Mouse (Mus musculus): Measurements from ENCODE around the gene Acp7. TPM values are rescaled to one million over a fixed set of nuclear protein-coding genes. Genes with fewer than 3 reads are reported as not detected.

Acp7 gene
- total RNA-seq, 2 experiments from 2014 or later = not detected

DNA sequence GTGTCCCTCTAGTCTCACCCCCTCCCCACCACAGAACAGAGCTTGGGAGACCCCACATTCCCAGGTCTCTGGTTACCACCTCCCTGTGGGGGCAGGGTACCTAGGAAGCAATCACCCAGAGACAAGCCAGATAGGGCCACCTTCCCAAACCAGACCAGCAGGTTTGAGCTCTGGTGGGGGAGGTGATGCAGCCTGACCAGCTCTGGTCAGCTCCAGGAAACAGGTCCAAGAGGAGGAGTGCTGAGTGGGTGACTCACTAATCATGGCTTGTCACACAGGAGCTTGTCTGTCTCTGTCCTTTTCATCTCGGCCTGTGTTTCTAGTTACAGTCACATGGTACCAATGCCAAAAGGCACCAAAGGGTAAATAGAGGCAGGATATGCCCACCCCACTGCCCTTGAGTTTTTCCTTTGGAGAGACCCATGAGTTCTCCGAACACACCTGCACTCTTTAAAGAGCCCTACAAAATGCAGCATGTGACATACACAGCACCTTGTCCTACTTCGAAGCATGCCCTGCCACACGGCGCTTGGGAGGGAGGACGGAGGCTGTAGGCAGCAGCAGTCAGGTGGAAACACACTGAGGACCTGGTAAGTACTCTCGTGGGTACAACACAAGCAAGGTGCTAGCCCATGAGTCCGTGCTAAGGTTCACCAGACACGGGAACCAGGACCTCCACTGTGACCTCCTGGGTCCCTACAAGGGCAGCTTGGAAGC lies 53.1 kb downstream of the Acp7 start:
- ATAC-seq (replicated peaks; ENCODE audit: poor library complexity) = no peak

GRCm38 (mm10) chr7:28576271-28576914 lies 54.7 kb downstream of the Acp7 start:
- peak; percentile 76 for ATAC-seq (replicated peaks; ENCODE audit: poor library complexity)

DNA sequence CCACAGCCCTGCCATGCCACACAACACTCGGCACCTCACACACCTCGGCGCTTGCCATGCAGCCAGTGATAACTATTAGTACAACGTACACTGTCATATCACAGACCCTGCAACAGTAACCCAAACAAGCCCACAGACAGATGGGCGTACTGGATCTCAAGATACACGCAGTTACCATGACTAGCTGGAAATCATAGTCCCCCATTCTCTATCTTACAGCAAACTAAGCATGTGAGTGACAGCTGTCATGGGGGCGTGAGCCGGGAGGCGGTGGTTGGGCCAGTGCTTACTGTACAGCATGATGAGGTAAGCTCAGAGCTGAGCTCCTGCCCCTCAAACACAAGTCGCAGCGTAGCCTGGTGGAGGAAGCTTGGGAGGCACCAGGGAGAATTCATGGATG lies 55.5 kb downstream of the Acp7 start:
- ATAC-seq (replicated peaks; ENCODE audit: poor library complexity) = peak; percentile 58

DNA sequence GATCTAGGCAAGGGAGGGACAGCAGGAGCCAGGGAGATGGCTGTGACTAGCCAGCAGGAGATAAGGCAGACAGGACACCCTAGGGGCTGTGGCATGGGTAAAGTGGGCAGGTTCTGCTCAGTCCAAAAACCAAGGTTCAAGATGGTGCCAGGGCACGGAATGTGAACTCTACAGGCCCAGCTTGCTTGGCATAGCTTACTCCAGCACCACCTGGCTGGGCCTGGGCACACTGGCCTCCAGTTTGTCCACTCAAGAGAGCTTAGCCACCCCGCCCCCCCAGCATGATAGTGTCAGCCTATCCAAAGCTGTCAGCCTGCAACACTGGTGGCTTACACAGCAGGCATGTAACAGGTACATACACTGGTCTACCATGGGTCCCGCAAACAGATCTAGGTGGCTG lies 57.9 kb downstream of the Acp7 start:
- no peak for ATAC-seq (replicated peaks; ENCODE audit: poor library complexity)

GRCm38 (mm10) chr7:28572689-28573088 lies 58.4 kb downstream of the Acp7 start:
- no peak for ATAC-seq (replicated peaks; ENCODE audit: poor library complexity)

DNA sequence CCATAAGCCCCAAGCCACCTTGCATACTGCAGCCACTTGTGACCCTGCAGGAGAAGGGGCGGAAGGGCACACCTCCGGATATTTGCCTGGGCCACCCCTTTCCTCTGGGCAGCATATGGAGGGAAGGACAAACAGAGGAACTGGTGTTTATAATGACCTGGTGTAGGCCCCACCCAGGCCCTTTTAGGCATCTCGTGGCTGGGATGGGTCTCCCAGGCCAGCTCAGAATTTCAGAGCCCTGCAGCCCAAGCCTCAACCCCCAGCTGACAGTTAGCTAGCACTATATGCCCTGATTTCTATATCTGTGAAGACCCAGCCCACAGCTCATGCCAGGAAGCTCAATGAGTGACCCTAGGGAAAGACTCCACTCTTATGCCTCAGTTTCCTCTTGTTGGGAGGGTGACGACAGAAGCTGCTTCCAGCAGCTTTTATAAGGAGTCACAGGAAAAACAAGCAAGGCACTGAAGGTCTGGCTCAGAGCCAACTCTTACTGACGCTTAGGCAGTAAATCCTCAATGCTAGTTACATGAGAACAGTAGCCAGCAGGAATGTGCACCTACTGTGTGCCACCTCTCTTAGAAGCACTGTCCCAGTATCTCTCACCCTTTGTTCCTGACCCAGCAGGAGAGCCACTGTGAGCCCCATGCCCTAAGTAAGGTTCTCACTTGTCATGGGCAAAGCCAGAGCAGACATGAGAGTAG lies 60.0 kb downstream of the Acp7 start:
- ATAC-seq (replicated peaks; ENCODE audit: poor library complexity) = no peak

GRCm38 (mm10) chr7:28570291-28570981 lies 60.7 kb downstream of the Acp7 start:
- no peak for ATAC-seq (replicated peaks; ENCODE audit: poor library complexity)

GRCm38 (mm10) chr7:28568253-28568652 lies 62.9 kb downstream of the Acp7 start:
- peak; percentile 80 for ATAC-seq (replicated peaks; ENCODE audit: poor library complexity)

DNA sequence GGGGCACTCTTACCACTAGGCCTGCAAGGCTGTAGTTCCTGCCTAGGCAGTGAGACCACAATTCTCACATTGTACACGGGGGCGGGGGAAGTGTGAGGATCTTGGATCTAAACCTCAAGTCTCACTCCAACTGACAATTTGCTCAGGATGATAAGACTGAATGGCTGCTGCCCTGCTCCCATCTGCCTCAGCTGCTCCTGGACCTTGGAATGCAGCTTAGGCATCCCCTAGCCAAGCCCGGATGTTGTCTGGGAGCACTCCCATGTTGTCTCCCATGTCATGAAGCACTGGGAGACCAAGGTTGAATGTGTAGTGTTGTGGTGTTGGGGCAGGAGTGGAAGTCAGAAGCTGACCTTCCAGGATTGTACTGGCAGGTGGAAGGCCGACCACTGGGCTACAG lies 63.6 kb downstream of the Acp7 start:
- no peak for ATAC-seq (replicated peaks; ENCODE audit: poor library complexity)

DNA sequence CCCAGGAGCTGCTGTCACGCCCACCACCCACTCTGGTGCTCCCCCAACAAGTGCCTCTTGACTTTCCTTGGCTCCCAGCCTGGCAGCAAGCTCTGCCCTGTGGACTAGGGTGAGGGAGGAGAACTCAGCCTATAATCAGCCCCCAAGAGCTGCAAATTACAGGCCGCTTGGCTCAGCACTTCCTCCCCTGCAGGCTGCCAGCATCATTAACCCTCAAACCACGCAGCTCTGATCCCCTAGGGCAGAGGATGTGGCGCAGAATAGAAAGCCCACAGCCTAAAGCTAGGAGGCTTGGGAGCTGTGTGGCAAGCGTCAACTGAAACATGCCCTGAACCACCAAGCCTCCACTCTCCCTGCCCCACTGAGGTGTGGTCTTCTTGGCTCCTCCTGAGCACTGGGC lies 65.7 kb downstream of the Acp7 start:
- no peak for ATAC-seq (replicated peaks; ENCODE audit: poor library complexity)

- no peak for ATAC-seq (replicated peaks; ENCODE audit: poor library complexity)
These were observed 68.2 kb downstream of the Acp7 start for GRCm38 (mm10) chr7:28562951-28563350.

DNA sequence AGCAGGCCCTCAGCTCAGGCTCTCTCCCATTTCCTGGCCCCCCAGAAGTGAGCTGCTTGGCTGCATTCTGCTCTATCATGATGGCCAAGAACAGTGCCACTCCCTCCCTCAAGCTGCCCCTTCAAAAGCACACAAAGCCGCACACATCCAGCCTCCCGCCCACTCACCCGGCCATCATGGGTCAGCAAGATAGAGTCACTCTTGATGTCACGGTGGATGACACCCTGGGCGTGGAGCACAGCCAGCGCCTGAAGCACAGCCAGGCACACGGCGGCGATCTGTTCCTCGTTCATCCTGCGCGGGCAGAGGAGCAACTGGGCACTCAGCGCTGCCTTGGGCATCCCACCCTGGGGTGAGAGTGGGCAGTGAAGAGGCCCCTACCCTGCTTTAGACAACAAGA lies 68.8 kb downstream of the Acp7 start:
- ATAC-seq (replicated peaks; ENCODE audit: poor library complexity) = no peak

DNA sequence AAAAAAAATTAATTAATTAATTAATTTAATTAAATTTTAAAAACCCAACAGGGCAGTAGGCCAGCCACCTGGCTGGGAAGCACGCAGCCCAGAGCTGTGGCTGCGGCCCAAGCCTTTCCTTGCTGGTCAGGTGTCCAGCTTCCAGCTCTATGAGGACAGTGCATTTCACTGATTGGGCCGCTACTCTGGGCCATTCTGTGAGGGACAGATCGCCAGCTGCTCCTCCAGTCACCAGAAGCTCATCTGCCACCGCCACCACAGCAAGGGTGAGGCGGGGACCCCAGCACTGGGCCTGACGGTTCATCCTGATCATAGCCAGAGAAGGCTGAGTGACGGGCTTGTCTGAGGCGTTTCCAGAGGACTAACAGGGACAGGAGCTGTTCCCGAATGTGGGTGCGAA lies 69.2 kb downstream of the Acp7 start:
- no peak for ATAC-seq (replicated peaks; ENCODE audit: poor library complexity)

- ATAC-seq (replicated peaks; ENCODE audit: poor library complexity) = no peak
These were observed 70.3 kb downstream of the Acp7 start for GRCm38 (mm10) chr7:28560856-28561255.

GRCm38 (mm10) chr7:28558486-28558885 lies 72.6 kb downstream of the Acp7 start:
- ATAC-seq (replicated peaks; ENCODE audit: poor library complexity) = peak; percentile 38; the same call in 1 of the 2 replicates

DNA sequence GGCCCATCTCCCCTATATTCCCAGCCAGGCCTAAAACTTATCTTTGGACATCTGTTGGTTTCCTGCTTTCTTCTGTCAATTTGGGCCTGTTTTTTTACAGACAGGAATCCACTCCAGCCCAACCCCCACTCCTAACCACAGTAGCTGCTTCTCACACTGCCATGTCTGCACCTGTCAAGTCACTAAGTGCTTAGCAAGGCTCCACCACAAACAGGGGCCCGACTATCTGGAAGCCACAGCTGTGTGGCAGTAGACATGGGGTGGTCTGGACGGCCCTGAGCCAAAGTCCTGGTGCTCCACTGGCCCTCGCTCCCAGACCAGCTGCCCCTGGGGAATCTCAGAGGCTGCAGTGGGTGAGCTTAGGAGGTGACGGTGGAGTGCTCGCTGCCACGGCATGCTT lies 73.4 kb downstream of the Acp7 start:
- peak; percentile 74 for ATAC-seq (replicated peaks; ENCODE audit: poor library complexity)

Other genes starting within 250 kb of the Acp7 start
- 30.6 and 36.8 TPM in 2 replicates for gene Med29, start 238.6 kb downstream of the Acp7 start, total RNA-seq (2015)
- 18.0 and 21.1 TPM in 2 replicates for gene Med29, start 238.6 kb downstream of the Acp7 start, total RNA-seq (2017)
- 63.9 and 89.2 TPM in 2 replicates for gene Paf1, start 238.4 kb downstream of the Acp7 start, total RNA-seq (2015)
- 146 and 184 TPM in 2 replicates for gene Paf1, start 238.4 kb downstream of the Acp7 start, total RNA-seq (2017)
- 378 and 389 TPM in 2 replicates for gene Gmfg, start 193.9 kb downstream of the Acp7 start, total RNA-seq (2015)
- gene Gmfg, start 193.9 kb downstream of the Acp7 start, total RNA-seq (2017) = 658 and 664 TPM in 2 replicates
- 1.2 TPM in 2 replicates for gene Lrfn1, start 179.4 kb downstream of the Acp7 start, total RNA-seq (2015)
- gene Lrfn1, start 179.4 kb downstream of the Acp7 start, total RNA-seq (2017) = 1.7 and 2.3 TPM in 2 replicates
- not detected in 2 replicates for gene Ifnl2, start 120.9 kb downstream of the Acp7 start, total RNA-seq (2015)
- not detected in 2 replicates for gene Ifnl2, start 120.9 kb downstream of the Acp7 start, total RNA-seq (2017)
- not detected in 2 replicates for gene Ifnl3, start 108.5 kb downstream of the Acp7 start, total RNA-seq (2015)
- gene Ifnl3, start 108.5 kb downstream of the Acp7 start, total RNA-seq (2017) = not detected in 2 replicates
- gene Sycn, start 90.4 kb downstream of the Acp7 start, total RNA-seq (2015) = not detected in 2 replicates
- gene Sycn, start 90.4 kb downstream of the Acp7 start, total RNA-seq (2017) = not detected in 2 replicates
- gene Nccrp1, start 84.1 kb downstream of the Acp7 start, total RNA-seq (2015) = not detected in 2 replicates
- not detected in 2 replicates for gene Nccrp1, start 84.1 kb downstream of the Acp7 start, total RNA-seq (2017)
- gene Samd4b, start 33.2 kb downstream of the Acp7 start, total RNA-seq (2015) = 20.7 TPM in 2 replicates
- gene Samd4b, start 33.2 kb downstream of the Acp7 start, total RNA-seq (2017) = 2.7 and 4.3 TPM in 2 replicates
- gene Pak4, start 33.1 kb downstream of the Acp7 start, total RNA-seq (2015) = 5.6 and 6.4 TPM in 2 replicates
- 3.3 and 3.9 TPM in 2 replicates for gene Pak4, start 33.1 kb downstream of the Acp7 start, total RNA-seq (2017)
- 1.1 and 1.4 TPM in 2 replicates for gene Fbxo27, start 61.5 kb upstream of the Acp7 start, total RNA-seq (2015)
- 0.24 and 0.75 TPM in 2 replicates for gene Fbxo27, start 61.5 kb upstream of the Acp7 start, total RNA-seq (2017)
- gene Fbxo17, start 85.5 kb upstream of the Acp7 start, total RNA-seq (2015) = 1.6 and 2.2 TPM in 2 replicates
- 1.7 and 4.1 TPM in 2 replicates for gene Fbxo17, start 85.5 kb upstream of the Acp7 start, total RNA-seq (2017)
- gene Mrps12, start 110.5 kb upstream of the Acp7 start, total RNA-seq (2015) = 104 and 122 TPM in 2 replicates
- gene Mrps12, start 110.5 kb upstream of the Acp7 start, total RNA-seq (2017) = 44.1 and 59.1 TPM in 2 replicates
- 8.1 and 8.8 TPM in 2 replicates for gene Sars2, start 110.7 kb upstream of the Acp7 start, total RNA-seq (2015)
- 13.5 and 15.7 TPM in 2 replicates for gene Sars2, start 110.7 kb upstream of the Acp7 start, total RNA-seq (2017)
- gene Ccer2, start 124.8 kb upstream of the Acp7 start, total RNA-seq (2015) = not detected in 2 replicates
- not detected in 2 replicates for gene Ccer2, start 124.8 kb upstream of the Acp7 start, total RNA-seq (2017)
- 41.4 and 47.5 TPM in 2 replicates for gene Sirt2, start 135.4 kb upstream of the Acp7 start, total RNA-seq (2015)
- 19.2 and 21.1 TPM in 2 replicates for gene Sirt2, start 135.4 kb upstream of the Acp7 start, total RNA-seq (2017)
- 14.7 and 18.4 TPM in 2 replicates for gene Nfkbib, start 136.2 kb upstream of the Acp7 start, total RNA-seq (2015)
- 12.3 and 15.7 TPM in 2 replicates for gene Nfkbib, start 136.2 kb upstream of the Acp7 start, total RNA-seq (2017)
- 47.6 and 48.3 TPM in 2 replicates for gene Rinl, start 157.6 kb upstream of the Acp7 start, total RNA-seq (2015)
- 53.9 and 56.3 TPM in 2 replicates for gene Rinl, start 157.6 kb upstream of the Acp7 start, total RNA-seq (2017)
- 419 and 433 TPM in 2 replicates for gene Hnrnpl, start 177.2 kb upstream of the Acp7 start, total RNA-seq (2015)
- 342 and 343 TPM in 2 replicates for gene Hnrnpl, start 177.2 kb upstream of the Acp7 start, total RNA-seq (2017)
- 139 and 180 TPM in 2 replicates for gene Ech1, start 193.9 kb upstream of the Acp7 start, total RNA-seq (2015)
- gene Ech1, start 193.9 kb upstream of the Acp7 start, total RNA-seq (2017) = 93.3 and 110 TPM in 2 replicates
- 16.1 and 22.9 TPM in 2 replicates for gene Lgals4, start 202.5 kb upstream of the Acp7 start, total RNA-seq (2015)
- gene Lgals4, start 202.5 kb upstream of the Acp7 start, total RNA-seq (2017) = 4.3 and 7.0 TPM in 2 replicates
- 0.52 TPM in 1 of 2 replicates, not detected in the other for gene Lgals7, start 232.5 kb upstream of the Acp7 start, total RNA-seq (2015)
- gene Lgals7, start 232.5 kb upstream of the Acp7 start, total RNA-seq (2017) = not detected in 2 replicates